Mouse (Mus musculus) G1E (cell line): ENCODE measurements around the gene Trip4.

Experiments used
- CTCF ChIP-seq: IDR thresholded peaks from 2 replicates; pipeline ENCODE4 v1.5.1; 2012; ENCODE audit warnings: low read depth, low read length, inconsistent platforms, mixed read lengths
- POLR2AphosphoS5 ChIP-seq: IDR thresholded peaks from 2 replicates; pipeline ENCODE4 v1.6.1; 2012; ENCODE audit warnings: low read depth, low read length, inconsistent platforms; ENCODE audit not compliant: insufficient replicate concordance

DNA sequence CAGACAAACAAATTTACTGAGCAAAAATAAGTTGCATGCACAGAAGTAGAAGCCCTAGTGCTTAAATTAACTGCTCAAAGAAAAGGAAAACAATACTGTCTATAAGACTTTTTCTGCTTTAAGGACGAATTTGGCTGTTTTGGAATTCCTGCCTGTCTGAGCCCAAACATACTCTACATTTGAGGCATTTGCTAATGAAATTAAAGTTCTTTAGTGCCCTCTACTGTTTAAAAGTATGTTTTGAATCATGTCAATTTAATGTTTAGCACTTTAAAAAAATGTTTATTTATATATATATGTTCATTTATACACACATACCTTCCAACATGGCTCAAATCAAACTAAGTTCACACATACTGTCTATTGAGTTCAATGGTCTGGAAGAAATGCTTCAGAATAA is 58.4 kb downstream of the Trip4 start:
- TF ChIP-seq CTCF (no peak), POLR2AphosphoS5 (no peak)
